Mouse (Mus musculus) E14TG2a.4 (cell line): ENCODE measurements at regions not wholly inside any gene's neighbourhood (a gene's known extent, or its start where the extent isn't known, plus 50 kb on each side); places are given as distances from the start of the nearest gene placed in this dataset.

Experiments
- CTCF ChIP-seq: conservative IDR thresholded peaks from 2 replicates; pipeline ENCODE4 v1.5.1; 2014; ENCODE audit warnings: low read length
- POU5F1 ChIP-seq: IDR thresholded peaks from 2 replicates; pipeline ENCODE4 v1.6.1; 2014; ENCODE audit warnings: low read length, borderline replicate concordance

DNA sequence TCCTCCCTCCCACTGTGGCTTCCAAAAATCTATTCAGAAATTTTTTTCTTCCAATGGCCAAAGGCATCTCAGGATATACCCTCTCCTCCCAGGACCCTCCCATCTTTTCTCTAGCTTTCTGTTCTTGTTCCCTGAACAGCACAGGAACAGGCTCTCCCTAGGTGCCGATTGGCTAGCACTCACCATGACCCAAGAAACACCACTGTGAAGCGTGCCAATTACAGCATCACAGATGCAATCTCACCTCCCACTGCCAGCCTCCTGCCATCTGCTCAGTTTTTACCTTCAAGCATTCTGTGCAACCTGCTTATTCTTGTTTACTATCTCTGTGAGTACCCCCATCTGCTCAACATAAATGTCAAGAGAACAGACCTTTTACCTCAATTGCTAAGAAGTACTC lies 586.7 kb upstream of the AI429214 start:
- TF ChIP-seq CTCF (no peak), POU5F1 (no peak)
